Mouse (Mus musculus) myocyte (in vitro differentiated cells): ENCODE measurements at regions not wholly inside any gene's neighbourhood (a gene's known extent, or its start where the extent isn't known, plus 50 kb on each side); places are given as distances from the start of the nearest gene placed in this dataset.

ENCODE experiments used
- POLR2A ChIP-seq: IDR thresholded peaks from one replicate; pipeline ENCODE4 v1.6.1; 2011; ENCODE audit warnings: low read depth, mild to moderate bottlenecking, control low read depth, moderate library complexity; ENCODE audit not compliant: insufficient read length
- USF1 ChIP-seq: IDR thresholded peaks from one replicate; pipeline ENCODE4 v1.6.1; 2011; ENCODE audit warnings: low read depth, mild to moderate bottlenecking, control low read depth, moderate library complexity

DNA sequence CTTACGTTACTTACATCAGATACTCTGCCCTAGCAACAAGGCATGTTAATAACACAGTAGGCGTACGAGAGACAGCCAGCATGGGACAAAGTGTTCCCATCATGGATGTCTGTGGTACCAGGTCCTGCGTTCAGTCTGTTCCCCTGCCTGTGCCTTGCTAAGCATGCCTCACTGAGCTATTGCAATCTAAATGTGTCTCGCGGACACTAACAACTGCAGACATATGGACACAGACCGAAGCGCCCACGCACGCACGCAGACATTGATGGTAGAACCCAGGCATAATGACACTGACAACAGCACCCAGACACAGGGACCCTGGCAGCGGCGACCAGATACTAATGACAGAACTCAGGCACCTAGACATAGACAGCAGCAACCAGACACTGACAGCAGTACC, 355.5 kb upstream of the Zdhhc25 start:
- TF ChIP-seq USF1 (no peak), POLR2A (no peak)
